ENCODE assay signal across 9 mouse cellular contexts in genomic region chr9:117873172-117873571, GRCm38 (mm10).
DNase-seq lines count a peak whose midpoint lies in the region; ATAC-seq and TF ChIP-seq lines count a peak whose summit lies in the region.
"Had no signal": no experiment of that assay in that cellular context is flagged by ENCODE, and none has a peak within 500 bp of the region (broad histone marks: within the 10 kb centered on the region; RNA-seq: fewer than 3 reads in every experiment).

No protein-coding gene starts in this region.

- TF ChIP-seq EP300 in heart, adult 2 months (IDR thresholded peaks at IDR 0.05; ENCODE audit: insufficient read depth, low read depth, low read length): no peak

- H3K36me3 ChIP-seq in heart, embryonic 11.5 days (ENCODE audit: control insufficient read depth, insufficient read depth, low read length): no peaks in the 10 kb centered on the region
- no peaks in the 10 kb centered on the region for H3K36me3 ChIP-seq in heart, adult 2 months (ENCODE audit: control insufficient read depth, insufficient read depth, low read length)
- no peaks in the 10 kb centered on the region for H3K36me3 ChIP-seq in E14TG2a.4 (ENCODE audit: insufficient read depth, low read length)
- H3K36me3 ChIP-seq in forebrain, embryonic 16.5 days (ENCODE audit: control insufficient read depth, insufficient read depth): no peaks in the 10 kb centered on the region
- H3K36me3 ChIP-seq in midbrain, embryonic 11.5 days (ENCODE audit: control insufficient read depth, insufficient read depth, low read length): no peaks in the 10 kb centered on the region

- no peak overlapping the region for H3K9ac ChIP-seq in heart, embryonic 11.5 days (ENCODE audit: low read depth, low read length)
- H3K9ac ChIP-seq in heart, adult 2 months (ENCODE audit: low read depth, low read length): no peak overlapping the region
- peak overlapping the region; percentile 78 for H3K9ac ChIP-seq in forebrain, embryonic 16.5 days (replicated peaks; ENCODE audit: low read depth, low read length)
- H3K9ac ChIP-seq in midbrain, embryonic 11.5 days (ENCODE audit: low read length): peak overlapping the region; percentile 74

- H3K4me2 ChIP-seq in heart, embryonic 11.5 days: peak overlapping the region; percentile 84
- H3K4me2 ChIP-seq in forebrain, embryonic 16.5 days (ENCODE audit: low read length): peak overlapping the region; percentile 91
- H3K4me2 ChIP-seq in midbrain, embryonic 11.5 days: peak overlapping the region; percentile 95

- no peak for TF ChIP-seq CTCF in heart, adult 2 months (IDR thresholded peaks at IDR 0.05)
- TF ChIP-seq CTCF in E14TG2a.4 (conservative IDR thresholded peaks at IDR 0.05; ENCODE audit: low read length): no peak

- no peak for DNase-seq in heart, adult 2 months
- peak; percentile 91 for DNase-seq in midbrain, embryonic 11.5 days (ENCODE audit: low spot score, missing footprints)
- no peak for DNase-seq in frontal cortex, postnatal 14 days (ENCODE audit: low spot score in 2 of 2)
- DNase-seq in left cerebral cortex, adult 8-10 months (ENCODE audit: low spot score in 2 of 2): no peak
- DNase-seq in thymus, postnatal 4 days: no peak
- DNase-seq: kidney, postnatal 25 days had no signal

- no peak for ATAC-seq in heart, embryonic 11.5 days (replicated peaks; ENCODE audit: insufficient number of reproducible peaks, low FRiP score, low TSS enrichment)
- peak; percentile 15; the same call in 1 of the 2 replicates for ATAC-seq in forebrain, embryonic 16.5 days
- no peak; the same call in 1 of the 2 replicates for ATAC-seq in midbrain, embryonic 11.5 days (ENCODE audit: low FRiP score)

- peak overlapping the region; percentile 49 for H3K4me3 ChIP-seq in heart, embryonic 11.5 days (ENCODE audit: low read depth, low read length)
- no peak overlapping the region for H3K4me3 ChIP-seq in heart, adult 2 months
- H3K4me3 ChIP-seq in E14TG2a.4 (replicated peaks; ENCODE audit: low read length): peak overlapping the region; percentile 82
- H3K4me3 ChIP-seq in forebrain, embryonic 16.5 days (replicated peaks; ENCODE audit: low read length): peak overlapping the region; percentile 71
- H3K4me3 ChIP-seq in midbrain, embryonic 11.5 days (ENCODE audit: low read depth, low read length): peak overlapping the region; percentile 60

- WGBS in heart, embryonic 11.5 days (ENCODE audit: insufficient replicate concordance): 26% methylated on average over 8 of the region's 8 CpGs
- WGBS in heart, adult 2 months: 28% methylated on average over 8 of the region's 8 CpGs
- WGBS in forebrain, embryonic 16.5 days: 32% methylated on average over 8 of the region's 8 CpGs
- 34% methylated on average over 8 of the region's 8 CpGs for WGBS in midbrain, embryonic 11.5 days

- TF ChIP-seq POLR2A in heart, adult 2 months (IDR thresholded peaks at IDR 0.05; ENCODE audit: insufficient read depth, low read depth, low read length): no peak

- intact Hi-C loops in heart, adult 2 months (cut with DNase I): no loop called here

- no peaks in the 10 kb centered on the region for H3K79me2 ChIP-seq in heart, adult 2 months (replicated peaks; ENCODE audit: control insufficient read depth, insufficient read depth, low read length)

- no peaks in the 10 kb centered on the region for H3K4me1 ChIP-seq in heart, embryonic 11.5 days (ENCODE audit: control insufficient read depth, insufficient read depth, low read length)
- no peaks in the 10 kb centered on the region for H3K4me1 ChIP-seq in heart, adult 2 months (ENCODE audit: control insufficient read depth, insufficient read depth, low read length)
- H3K4me1 ChIP-seq in E14TG2a.4 (replicated peaks; ENCODE audit: low read depth, low read length): peaks cover 13% of the 10 kb centered on the region
- peaks cover 18% of the 10 kb centered on the region for H3K4me1 ChIP-seq in forebrain, embryonic 16.5 days (replicated peaks; ENCODE audit: control insufficient read depth, insufficient read depth, low read length)
- H3K4me1 ChIP-seq in midbrain, embryonic 11.5 days (ENCODE audit: control insufficient read depth, insufficient read depth, low read length): peaks cover 2% of the 10 kb centered on the region; the same call in 1 of the 2 replicates

- H3K27me3 ChIP-seq in heart, embryonic 11.5 days (ENCODE audit: control insufficient read depth, insufficient read depth, low read length): peaks cover 44% of the 10 kb centered on the region
- H3K27me3 ChIP-seq in heart, adult 2 months (ENCODE audit: control insufficient read depth, insufficient read depth, low read length): peaks cover 9% of the 10 kb centered on the region
- H3K27me3 ChIP-seq in E14TG2a.4 (ENCODE audit: insufficient read depth, low read length): peaks cover 55% of the 10 kb centered on the region
- H3K27me3 ChIP-seq in forebrain, embryonic 16.5 days (replicated peaks; ENCODE audit: control insufficient read depth, insufficient read depth, low read length): no peaks in the 10 kb centered on the region
- H3K27me3 ChIP-seq in midbrain, embryonic 11.5 days (ENCODE audit: control insufficient read depth, insufficient read depth, low read length): peaks cover 17% of the 10 kb centered on the region

- no peaks in the 10 kb centered on the region for H3K9me3 ChIP-seq in heart, embryonic 11.5 days (replicated peaks; ENCODE audit: control insufficient read depth, low read length)
- H3K9me3 ChIP-seq in E14TG2a.4 (ENCODE audit: low read length): no peaks in the 10 kb centered on the region
- H3K9me3 ChIP-seq in forebrain, embryonic 16.5 days (ENCODE audit: control insufficient read depth, low read length): no peaks in the 10 kb centered on the region
- no peaks in the 10 kb centered on the region for H3K9me3 ChIP-seq in midbrain, embryonic 11.5 days (ENCODE audit: control insufficient read depth, low read length)

- no peak overlapping the region for H3K27ac ChIP-seq in heart, embryonic 11.5 days (ENCODE audit: low read depth, low read length)
- no peak overlapping the region for H3K27ac ChIP-seq in heart, adult 2 months
- H3K27ac ChIP-seq in forebrain, embryonic 16.5 days (ENCODE audit: low read length): no peak overlapping the region
- H3K27ac ChIP-seq in midbrain, embryonic 11.5 days (ENCODE audit: low read depth, low read length): no peak overlapping the region

Comparison
In these comparisons a context has a peak if more than half of its experiments do, and no peak if none do; other contexts are left out.
1. H3K9ac ChIP-seq: peak in forebrain, embryonic 16.5 days (single experiment) and midbrain, embryonic 11.5 days (single experiment); none in heart, embryonic 11.5 days (single experiment) and heart, adult 2 months (single experiment).
2. Peak in every context shown above with its lines, with median percentiles within 50 percentile points of each other: H3K4me2 ChIP-seq.